Mouse (Mus musculus) bone marrow, adult 2 months (tissue): ENCODE measurements around the gene Cdx4. TPM values are rescaled to one million over a fixed set of nuclear protein-coding genes. Genes with fewer than 3 reads are reported as not detected.
A peak's percentile ranks its signal among the peaks of the same experiment; 100 is the strongest.

ENCODE experiments used
- H3K27ac ChIP-seq: fragments of 200-500 bp; 2 replicates; pipeline ENCODE4 v1.5.1; 2012; ENCODE audit warnings: low read depth, mild to moderate bottlenecking, control low read depth, inconsistent platforms, low read length; ENCODE audit not compliant: control insufficient read depth, poor library complexity, insufficient read depth
- H3K4me1 ChIP-seq: fragments of 200-500 bp; 2 replicates; pipeline ENCODE4 v1.6.1; 2011; ENCODE audit warnings: low read length; ENCODE audit not compliant: control insufficient read depth, insufficient read depth
- H3K4me3 ChIP-seq: fragments of 200-500 bp; replicated peaks from 2 replicates; pipeline ENCODE3; 2011; ENCODE audit warnings: mild to moderate bottlenecking, low read depth, low read length, control low read depth; ENCODE audit not compliant: control insufficient read depth
- CTCF ChIP-seq: fragments of 200-500 bp; IDR thresholded peaks from 2 replicates; pipeline ENCODE4 v1.5.1; 2011; ENCODE audit warnings: low read length, control low read depth; ENCODE audit not compliant: control insufficient read depth, insufficient read depth
- POLR2A ChIP-seq: fragments of 200-500 bp; IDR thresholded peaks from 2 replicates; pipeline ENCODE4 v1.6.1; 2011; ENCODE audit warnings: low read depth, mild to moderate bottlenecking, control low read depth, low read length, borderline replicate concordance; ENCODE audit not compliant: control insufficient read depth
- WGBS: fragments of 180-500 bp; shearing (Covaris S2); methylation state at CpG from one replicate; pipeline ENCODE4 v1.1.7; 2018; 5-methylcytosine and 5-hydroxymethylcytosine counted together
- polyA plus RNA-seq: library from polyadenylated mRNA; stranded (reverse); fragments of >200 nt; gene quantifications from 2 replicates; pipeline ENCODE4 v1.2.4, GENCODE M21; 2011; ENCODE audit warnings: low replicate concordance; ENCODE audit not compliant: missing spikeins, insufficient read depth, insufficient read length

The Cdx4 gene
- polyA plus RNA-seq, 1 experiment, result not detected

DNA sequence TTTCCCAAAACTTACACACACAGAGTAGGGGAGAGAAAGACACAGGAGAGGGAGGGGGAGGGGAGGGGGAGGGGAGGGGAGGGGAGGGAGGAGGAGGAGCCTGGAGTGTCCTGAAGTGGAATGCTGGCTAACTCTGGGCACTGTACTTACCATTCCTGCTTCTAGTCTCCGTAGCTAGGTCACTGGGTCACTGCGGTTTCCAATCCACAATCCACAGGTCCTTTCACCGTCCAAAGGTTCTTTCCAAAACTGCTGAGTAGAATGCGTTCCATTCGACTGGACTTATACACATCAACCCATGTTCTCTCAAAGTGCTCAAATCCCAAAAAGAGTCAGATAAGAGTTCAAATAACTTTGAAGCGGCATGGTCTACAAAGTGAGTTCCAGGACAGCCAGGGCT, 7.1 kb upstream of the Cdx4 start:
- no peak overlapping the region for H3K4me3 ChIP-seq
- H3K27ac ChIP-seq, result no peak overlapping the region
- H3K4me1 ChIP-seq, result no peaks in the 10 kb centered on the region
- 83% methylated on average over 6 of the region's 6 CpGs for WGBS
- TF ChIP-seq CTCF (no peak), POLR2A (no peak)

GRCm38 (mm10) chrX:103325900-103326299, 4.7 kb downstream of the Cdx4 start:
- H3K27ac ChIP-seq, result no peak overlapping the region
- WGBS, result 57% methylated on average over 3 of the region's 3 CpGs
- H3K4me3 ChIP-seq, result no peak overlapping the region
- H3K4me1 ChIP-seq, result no peaks in the 10 kb centered on the region
- no peak for TF ChIP-seq CTCF
- TF ChIP-seq POLR2A, result no peak

DNA sequence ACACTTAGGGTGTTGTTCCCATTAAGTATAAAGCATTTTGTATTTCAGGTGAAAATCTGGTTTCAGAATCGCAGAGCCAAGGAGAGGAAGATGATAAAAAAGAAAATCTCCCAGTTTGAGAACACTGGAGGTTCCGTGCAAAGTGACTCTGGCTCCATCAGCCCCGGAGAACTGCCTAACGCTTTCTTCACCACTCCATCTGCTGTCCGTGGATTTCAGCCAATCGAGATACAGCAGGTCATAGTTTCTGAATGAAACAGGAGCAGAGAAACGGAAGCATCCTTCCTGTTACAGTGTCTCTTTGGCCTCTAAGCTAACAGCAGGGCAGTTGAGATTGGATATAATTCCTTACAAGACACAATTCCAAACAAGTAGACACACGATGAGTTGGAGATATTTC, 8.2 kb downstream of the Cdx4 start:
- H3K27ac ChIP-seq, result no peak overlapping the region
- no peak overlapping the region for H3K4me3 ChIP-seq
- TF ChIP-seq POLR2A (no peak), CTCF (no peak)
- H3K4me1 ChIP-seq, result no peaks in the 10 kb centered on the region
- WGBS, result 66% methylated on average over 8 of the region's 8 CpGs

DNA sequence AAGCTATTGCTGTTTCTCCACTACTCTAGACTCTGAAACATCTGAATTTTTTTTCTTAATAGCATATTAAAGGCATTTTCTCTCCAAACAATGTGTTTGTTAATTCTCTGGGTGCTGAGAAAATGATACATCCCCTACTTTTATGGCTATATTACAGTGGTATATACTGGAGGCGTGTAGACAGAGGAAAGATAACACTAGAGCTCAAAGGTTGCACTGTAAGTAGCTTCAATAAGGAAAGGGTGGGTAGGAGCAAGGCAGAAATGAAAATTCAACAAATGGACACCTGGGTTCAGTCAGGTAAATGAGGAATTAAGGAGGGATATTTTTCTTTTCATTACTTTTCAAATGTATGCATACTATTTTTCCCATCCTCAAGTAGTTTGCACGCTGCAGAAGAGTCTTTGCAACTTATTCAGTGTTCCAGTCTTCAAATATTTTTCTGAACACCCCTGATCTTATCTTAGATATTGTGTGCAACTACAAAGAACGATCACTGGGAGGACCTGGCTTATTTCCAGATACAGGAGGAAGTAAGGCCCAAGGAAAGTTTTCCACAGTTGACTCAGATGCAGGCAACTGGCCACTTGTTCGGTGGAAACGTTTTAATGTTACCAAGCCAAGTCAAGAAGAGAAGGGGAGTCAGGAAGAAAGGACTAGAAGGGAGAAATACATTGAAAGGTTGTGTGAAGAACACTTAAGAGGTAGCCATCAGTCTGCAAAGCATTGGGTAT, 10.1 kb downstream of the Cdx4 start:
- Histone ChIP-seq H3K4me1 (no peaks in the 10 kb centered on the region), H3K4me3 (no peak overlapping the region), H3K27ac (no peak overlapping the region)
- TF ChIP-seq POLR2A (no peak), CTCF (no peak)
- 38% methylated on average over 5 of the region's 5 CpGs for WGBS

GRCm38 (mm10) chrX:103341369-103342113, 20.3 kb downstream of the Cdx4 start:
- Histone ChIP-seq H3K27ac (no peak overlapping the region), H3K4me3 (no peak overlapping the region), H3K4me1 (no peaks in the 10 kb centered on the region)
- TF ChIP-seq CTCF, result no peak
- no peak for TF ChIP-seq POLR2A
- WGBS, result 63% methylated on average over 3 of the region's 3 CpGs

GRCm38 (mm10) chrX:103355784-103356183, 34.6 kb downstream of the Cdx4 start:
- H3K27ac ChIP-seq, result no peak overlapping the region
- no peak overlapping the region for H3K4me3 ChIP-seq
- WGBS, result 58% methylated on average over 5 of the region's 5 CpGs

DNA sequence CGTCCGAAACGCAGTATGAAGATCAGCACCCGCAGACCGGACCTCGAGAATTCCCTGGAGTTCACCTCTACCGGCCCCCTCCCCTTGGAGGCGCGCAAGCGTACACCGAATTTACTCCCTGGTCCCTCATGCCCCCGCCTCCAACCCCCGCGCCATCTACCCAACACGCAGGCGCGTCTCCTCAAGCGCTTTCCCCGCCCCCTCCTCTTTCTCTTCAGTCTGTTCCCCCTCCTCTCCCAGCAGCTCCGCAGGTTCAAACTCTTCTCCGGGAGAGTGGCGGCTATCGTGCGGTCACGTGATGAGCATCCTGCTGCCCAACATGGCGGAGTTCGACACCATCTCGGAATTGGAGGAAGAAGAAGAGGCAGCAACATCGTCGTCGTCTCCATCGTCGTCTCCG, 35.1 kb downstream of the Cdx4 start, which contains the start of gene Chic1:
Chic1 (plus strand) TSS at position 190 of the 400 bp plus-strand sequence.
- Histone ChIP-seq H3K27ac (no peak within 1 kb of the TSS), H3K4me1 (no peaks in the 10 kb centered on the region), H3K4me3 (peak within 1 kb of the TSS; percentile 25)
- 7% methylated on average over 30 of the region's 34 CpGs for WGBS
- no peak for TF ChIP-seq CTCF
- TF ChIP-seq POLR2A, result no peak

More at GRCm38 (mm10) chrX:103355784-103356183, 34.6 kb downstream of the Cdx4 start:
- no peaks in the 10 kb centered on the region for H3K4me1 ChIP-seq
- TF ChIP-seq CTCF (no peak), POLR2A (no peak)

DNA sequence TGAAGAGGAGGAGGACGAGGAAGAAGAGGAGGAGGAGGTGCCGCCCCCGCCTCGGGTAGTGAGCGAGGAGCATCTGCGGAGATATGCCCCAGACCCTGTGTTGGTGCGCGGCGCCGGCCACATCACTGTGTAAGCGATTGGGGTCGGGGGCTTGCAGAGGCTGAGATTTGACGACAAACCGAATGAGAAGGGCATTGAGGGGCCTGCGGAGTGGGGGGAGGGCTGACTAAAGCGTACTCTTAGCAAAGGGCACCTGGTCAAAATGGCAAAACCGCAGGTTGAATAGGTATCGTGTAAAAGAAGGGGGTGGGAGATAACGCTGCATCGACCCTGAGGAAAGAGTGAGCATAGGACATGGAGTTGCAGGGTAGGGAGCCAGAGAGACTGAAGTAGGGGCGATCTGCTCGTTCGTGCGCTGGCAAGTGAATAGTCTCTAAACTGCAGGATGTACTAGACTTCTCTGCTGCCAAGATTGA, 35.6 kb downstream of the Cdx4 start:
- WGBS, result 7% methylated on average over 24 of the region's 24 CpGs
- TF ChIP-seq CTCF (no peak), POLR2A (no peak)
- Histone ChIP-seq H3K27ac (no peak overlapping the region), H3K4me3 (peak overlapping the region; percentile 25), H3K4me1 (no peaks in the 10 kb centered on the region)
